Mouse (Mus musculus) neural tube, embryonic 13.5 days (tissue): ENCODE measurements around the gene Prm1. TPM values are rescaled to one million over a fixed set of nuclear protein-coding genes. Genes with fewer than 3 reads are reported as not detected.
A peak's percentile ranks its signal among the peaks of the same experiment; 100 is the strongest.

Source experiments
- ATAC-seq: fragments of 200-750 bp; cut with Nextera tagmentation; 2 replicates; pipeline ENCODE4 v1.8.0; 2017; ENCODE audit warnings: low read depth, mild to moderate bottlenecking, moderate TSS enrichment, moderate library complexity
- H3K27ac ChIP-seq: fragments of 300-500 bp; sonication (generic); replicated peaks from 2 replicates; pipeline ENCODE4 v1.5.1; 2015; ENCODE audit warnings: moderate library complexity, mild to moderate bottlenecking, inconsistent platforms
- H3K27me3 ChIP-seq: fragments of 300-500 bp; sonication (generic); 2 replicates; pipeline ENCODE4 v1.6.1; 2015; ENCODE audit warnings: mild to moderate bottlenecking, inconsistent platforms
- H3K36me3 ChIP-seq: fragments of 300-500 bp; sonication (generic); 2 replicates; pipeline ENCODE4 v1.6.1; 2015; ENCODE audit warnings: mild to moderate bottlenecking, inconsistent platforms
- H3K4me1 ChIP-seq: fragments of 300-500 bp; sonication (generic); replicated peaks from 2 replicates; pipeline ENCODE4 v1.6.1; 2015; ENCODE audit warnings: inconsistent platforms
- H3K4me2 ChIP-seq: fragments of 300-500 bp; sonication (generic); 2 replicates; pipeline ENCODE4 v1.6.1; 2015; ENCODE audit warnings: inconsistent platforms, mild to moderate bottlenecking, moderate library complexity
- H3K4me3 ChIP-seq: fragments of 300-500 bp; sonication (generic); 2 replicates; pipeline ENCODE4 v1.5.1; 2015; ENCODE audit warnings: mild to moderate bottlenecking, inconsistent platforms
- H3K9ac ChIP-seq: fragments of 300-500 bp; sonication (generic); 2 replicates; pipeline ENCODE4 v1.6.1; 2015; ENCODE audit warnings: moderate library complexity, mild to moderate bottlenecking, inconsistent platforms
- H3K9me3 ChIP-seq: fragments of 300-500 bp; sonication (generic); 2 replicates; pipeline ENCODE4 v1.6.1; 2016; ENCODE audit warnings: inconsistent platforms
- WGBS: fragments of 180-500 bp; shearing (Covaris S2); methylation state at CpG from one replicate; pipeline ENCODE4 v1.1.7; 2015; 5-methylcytosine and 5-hydroxymethylcytosine counted together
- polyA plus RNA-seq: library from polyadenylated mRNA; unstranded; fragments of >200 nt; fragmentation: Nextera tagmentation; extraction: Ambion mirVana; gene quantifications from 2 replicates; pipeline ENCODE4 v1.2.1, GENCODE M21; 2015

Gene Prm1
- polyA plus RNA-seq, 1 experiment from 2014 or later, result 0.64 TPM

DNA sequence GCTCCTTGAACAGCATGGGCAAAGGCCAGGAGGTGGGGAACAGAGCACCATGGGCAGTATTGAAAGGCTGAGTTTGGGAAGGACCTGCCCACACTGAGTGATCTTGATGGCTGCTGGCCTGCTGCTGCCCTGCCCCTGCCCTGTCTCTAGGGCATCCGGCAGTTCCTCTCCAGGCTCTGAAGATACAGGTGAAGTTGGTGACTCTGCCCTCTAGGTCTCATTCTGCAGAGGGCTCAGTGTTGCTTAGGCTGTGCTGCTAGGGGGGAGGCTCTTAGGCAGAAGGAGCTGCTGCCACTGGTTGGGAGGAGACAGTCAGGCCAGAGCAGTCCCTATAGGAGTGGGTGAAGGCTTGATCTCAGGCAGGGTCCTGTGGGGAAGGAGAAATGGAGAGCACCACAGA is 32.3 kb upstream of the Prm1 start:
- Histone ChIP-seq H3K9me3 (no peaks in the 10 kb centered on the region), H3K9ac (no peak overlapping the region), H3K36me3 (no peaks in the 10 kb centered on the region), H3K4me2 (no peak overlapping the region), H3K4me3 (no peak overlapping the region), H3K27ac (no peak overlapping the region), H3K4me1 (peaks cover 22% of the 10 kb centered on the region), H3K27me3 (no peaks in the 10 kb centered on the region)
- no peak for ATAC-seq
- WGBS, result 85% methylated on average over 1 of the region's 1 CpGs

- no peak overlapping the region for H3K27ac ChIP-seq
- ATAC-seq, result no peak
- no peaks in the 10 kb centered on the region for H3K27me3 ChIP-seq
- H3K4me2 ChIP-seq, result no peak overlapping the region
- H3K4me1 ChIP-seq, result peaks cover 22% of the 10 kb centered on the region
- H3K9me3 ChIP-seq, result no peaks in the 10 kb centered on the region
- H3K9ac ChIP-seq, result no peak overlapping the region
- H3K4me3 ChIP-seq, result no peak overlapping the region
- 87% methylated on average over 3 of the region's 3 CpGs for WGBS
- no peaks in the 10 kb centered on the region for H3K36me3 ChIP-seq
Observed at GRCm38 (mm10) chr16:10837250-10837649, 31.6 kb upstream of the Prm1 start.

DNA sequence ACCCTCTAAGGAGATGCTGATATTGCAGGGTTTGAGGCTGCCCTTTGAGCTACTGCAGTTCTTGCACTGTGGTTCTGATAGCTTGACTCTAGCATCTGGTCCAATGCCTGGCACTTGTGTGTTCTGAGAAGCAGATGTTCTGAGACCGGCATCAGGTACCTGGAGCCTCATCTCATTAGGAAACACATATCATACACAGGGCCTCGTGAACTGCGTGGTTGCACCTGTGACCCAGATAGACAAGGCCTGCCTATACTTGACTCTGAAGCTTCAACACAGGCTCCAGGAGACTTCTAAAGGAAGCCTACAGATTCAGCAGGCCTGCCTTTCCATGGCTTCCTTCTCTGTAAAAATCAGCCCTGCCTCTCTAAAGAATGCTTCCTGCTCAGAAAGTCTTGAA is 30.7 kb upstream of the Prm1 start:
- Histone ChIP-seq H3K4me2 (no peak overlapping the region), H3K4me1 (peaks cover 22% of the 10 kb centered on the region), H3K36me3 (no peaks in the 10 kb centered on the region), H3K27ac (no peak overlapping the region), H3K27me3 (no peaks in the 10 kb centered on the region), H3K9ac (no peak overlapping the region), H3K4me3 (no peak overlapping the region), H3K9me3 (no peaks in the 10 kb centered on the region)
- WGBS, result 95% methylated on average over 3 of the region's 3 CpGs
- no peak for ATAC-seq

GRCm38 (mm10) chr16:10834911-10835587 is 29.4 kb upstream of the Prm1 start, which contains the start of gene Rmi2:
TSS of gene Rmi2 (plus strand) at chr16:10835059.
- ATAC-seq, result peak; percentile 90
- peaks cover 22% of the 10 kb centered on the region for H3K4me1 ChIP-seq
- no peaks in the 10 kb centered on the region for H3K27me3 ChIP-seq
- H3K4me3 ChIP-seq, result peak within 1 kb of the TSS; percentile 80
- WGBS, result 1% methylated on average over 38 of the region's 69 CpGs
- no peaks in the 10 kb centered on the region for H3K36me3 ChIP-seq
- no peak within 1 kb of the TSS for H3K27ac ChIP-seq
- H3K9ac ChIP-seq, result peak within 1 kb of the TSS; percentile 73
- no peaks in the 10 kb centered on the region for H3K9me3 ChIP-seq
- H3K4me2 ChIP-seq, result peak within 1 kb of the TSS; percentile 94

- H3K9ac ChIP-seq, result peak overlapping the region; percentile 73
- 10% methylated on average over 12 of the region's 12 CpGs for WGBS
- ATAC-seq, result no peak
Observed at GRCm38 (mm10) chr16:10834542-10834910, 28.9 kb upstream of the Prm1 start.

GRCm38 (mm10) chr16:10828461-10828805 is 22.8 kb upstream of the Prm1 start:
- WGBS, result 75% methylated on average over 4 of the region's 4 CpGs
- Histone ChIP-seq H3K9me3 (no peaks in the 10 kb centered on the region), H3K27ac (no peak overlapping the region), H3K27me3 (no peaks in the 10 kb centered on the region), H3K4me1 (no peaks in the 10 kb centered on the region), H3K4me3 (no peak overlapping the region), H3K4me2 (no peak overlapping the region), H3K9ac (no peak overlapping the region), H3K36me3 (no peaks in the 10 kb centered on the region)
- no peak for ATAC-seq

More at GRCm38 (mm10) chr16:10834542-10834910, 28.9 kb upstream of the Prm1 start:
- no peaks in the 10 kb centered on the region for H3K9me3 ChIP-seq
- H3K4me1 ChIP-seq, result peaks cover 22% of the 10 kb centered on the region
- no peaks in the 10 kb centered on the region for H3K36me3 ChIP-seq
- peak overlapping the region; percentile 94 for H3K4me2 ChIP-seq
- H3K27ac ChIP-seq, result no peak overlapping the region
- peak overlapping the region; percentile 80 for H3K4me3 ChIP-seq
- no peaks in the 10 kb centered on the region for H3K27me3 ChIP-seq

DNA sequence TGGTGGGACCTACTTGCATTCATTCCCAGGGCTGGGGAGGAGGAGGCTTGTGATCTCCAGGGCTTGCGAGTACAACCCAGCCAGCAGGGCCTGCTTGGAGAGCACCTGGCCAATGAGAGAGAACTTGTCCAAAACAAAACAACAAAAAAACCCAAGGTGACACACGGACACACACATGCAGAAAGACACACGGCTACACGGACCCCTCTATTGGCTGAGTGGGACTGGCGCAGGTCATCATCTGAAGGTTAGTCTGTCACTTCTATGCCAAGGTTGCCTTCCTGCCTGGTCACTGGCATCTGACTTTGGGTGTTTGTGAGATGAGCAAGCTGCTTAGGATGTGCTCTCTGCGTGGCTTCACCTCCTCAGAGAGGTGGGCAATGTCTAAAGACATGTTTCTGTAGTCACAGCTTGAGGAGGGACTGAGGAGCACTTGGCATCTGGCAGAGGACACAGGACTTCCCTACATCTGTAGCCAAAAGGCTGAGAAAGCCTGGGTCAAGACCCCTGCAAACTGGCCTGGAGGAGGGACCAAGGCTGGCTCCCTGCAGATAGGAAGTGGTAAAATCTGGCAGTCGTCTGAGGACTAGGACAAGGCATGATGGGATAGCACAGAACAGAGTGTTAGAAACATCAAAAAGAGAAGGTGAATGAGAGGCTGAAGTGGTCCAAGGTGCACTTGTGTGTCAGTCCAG is 22.3 kb upstream of the Prm1 start:
- Histone ChIP-seq H3K9me3 (no peaks in the 10 kb centered on the region), H3K4me3 (no peak overlapping the region), H3K27ac (no peak overlapping the region), H3K4me1 (no peaks in the 10 kb centered on the region), H3K27me3 (no peaks in the 10 kb centered on the region), H3K9ac (no peak overlapping the region), H3K4me2 (no peak overlapping the region), H3K36me3 (no peaks in the 10 kb centered on the region)
- WGBS, result 79% methylated on average over 7 of the region's 7 CpGs
- ATAC-seq, result no peak

DNA sequence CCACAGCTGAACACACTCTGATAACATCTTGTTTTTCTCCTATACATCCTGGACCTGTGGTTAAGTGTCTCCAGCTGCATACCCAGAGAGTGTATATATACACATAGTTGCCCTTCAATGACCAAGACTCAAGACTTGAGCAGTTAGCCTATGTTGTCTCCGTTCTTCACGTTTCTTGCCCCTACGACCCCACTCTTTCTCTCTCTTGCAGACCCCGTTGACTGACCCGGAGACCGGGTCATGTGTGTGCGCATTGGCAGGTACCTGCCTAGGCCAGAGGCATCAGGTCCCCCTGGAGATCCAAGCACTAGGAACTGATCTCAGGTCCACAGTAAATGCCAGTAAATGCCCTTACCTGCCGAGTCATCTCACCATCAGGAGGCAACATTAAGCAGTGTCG is 21.6 kb upstream of the Prm1 start:
- no peak overlapping the region for H3K27ac ChIP-seq
- H3K4me2 ChIP-seq, result no peak overlapping the region
- WGBS, result 90% methylated on average over 9 of the region's 9 CpGs
- no peaks in the 10 kb centered on the region for H3K4me1 ChIP-seq
- no peak overlapping the region for H3K4me3 ChIP-seq
- no peak overlapping the region for H3K9ac ChIP-seq
- H3K9me3 ChIP-seq, result no peaks in the 10 kb centered on the region
- ATAC-seq, result no peak
- no peaks in the 10 kb centered on the region for H3K36me3 ChIP-seq
- no peaks in the 10 kb centered on the region for H3K27me3 ChIP-seq

DNA sequence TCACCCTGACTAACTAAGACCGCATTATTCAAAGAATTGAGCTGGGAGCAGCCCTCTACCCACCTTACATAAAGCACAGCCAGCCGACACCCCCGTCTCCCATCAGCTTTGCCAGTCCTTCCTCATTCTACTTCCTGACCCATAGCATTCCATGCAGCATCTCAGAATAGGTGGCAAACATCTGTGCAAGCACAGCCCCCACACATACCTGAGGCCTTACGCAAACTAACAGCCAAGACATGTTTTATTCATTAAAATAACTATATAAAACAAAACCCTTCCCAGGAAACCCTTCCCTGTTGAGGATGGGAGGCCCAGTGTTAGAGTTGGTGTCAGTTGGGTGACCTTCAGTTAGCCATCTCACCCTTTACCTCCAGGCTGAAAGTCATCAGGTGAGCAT is 20.2 kb upstream of the Prm1 start:
- no peak overlapping the region for H3K27ac ChIP-seq
- H3K36me3 ChIP-seq, result no peaks in the 10 kb centered on the region
- H3K4me2 ChIP-seq, result no peak overlapping the region
- no peak overlapping the region for H3K4me3 ChIP-seq
- WGBS, result 89% methylated on average over 4 of the region's 4 CpGs
- H3K9ac ChIP-seq, result no peak overlapping the region
- no peaks in the 10 kb centered on the region for H3K9me3 ChIP-seq
- ATAC-seq, result no peak
- no peaks in the 10 kb centered on the region for H3K27me3 ChIP-seq
- H3K4me1 ChIP-seq, result no peaks in the 10 kb centered on the region

DNA sequence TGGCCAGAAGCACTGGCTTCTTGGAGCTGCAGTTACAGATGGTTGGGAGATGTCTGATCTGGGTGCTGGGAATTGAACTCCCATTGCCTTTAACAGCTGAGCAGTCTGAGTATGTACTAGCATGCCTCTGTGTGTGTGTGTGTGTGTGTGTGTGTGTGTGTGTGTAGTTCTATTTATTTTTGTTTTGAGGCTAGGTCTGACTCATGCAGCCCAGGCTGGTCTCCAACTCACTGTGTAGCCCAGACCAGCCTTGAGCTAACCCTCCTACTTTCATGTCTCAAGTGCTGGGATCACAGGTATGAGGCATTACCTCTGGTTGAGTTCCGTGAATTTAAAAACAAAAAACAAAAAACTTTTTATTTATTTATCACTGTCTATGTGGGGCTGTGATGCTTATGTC is 18.9 kb upstream of the Prm1 start:
- Histone ChIP-seq H3K4me3 (no peak overlapping the region), H3K9me3 (no peaks in the 10 kb centered on the region), H3K27me3 (no peaks in the 10 kb centered on the region), H3K4me1 (no peaks in the 10 kb centered on the region), H3K36me3 (no peaks in the 10 kb centered on the region), H3K4me2 (no peak overlapping the region), H3K27ac (no peak overlapping the region), H3K9ac (no peak overlapping the region)
- ATAC-seq, result no peak
- 94% methylated on average over 1 of the region's 1 CpGs for WGBS

DNA sequence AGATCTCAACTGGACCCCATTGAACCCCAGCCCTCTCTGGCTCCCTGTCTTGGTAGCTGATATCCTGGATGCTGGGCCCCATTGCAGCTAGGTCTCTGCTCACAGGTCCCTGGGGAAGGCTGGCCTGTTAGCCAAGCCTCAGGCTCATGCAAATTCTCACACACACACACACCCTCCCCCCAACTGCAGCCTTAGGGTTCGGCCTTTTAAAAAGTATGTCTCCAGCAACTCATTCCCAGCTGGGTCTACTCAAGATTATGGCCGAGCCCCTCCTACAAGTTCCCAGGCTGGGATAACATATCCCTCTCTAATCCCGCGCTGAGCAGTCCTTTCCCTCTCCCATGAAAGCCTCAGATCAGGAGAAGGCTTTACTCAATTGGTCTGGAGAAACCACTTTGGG is 15.7 kb upstream of the Prm1 start:
- no peaks in the 10 kb centered on the region for H3K4me1 ChIP-seq
- H3K36me3 ChIP-seq, result no peaks in the 10 kb centered on the region
- H3K27ac ChIP-seq, result no peak overlapping the region
- H3K4me3 ChIP-seq, result no peak overlapping the region
- no peaks in the 10 kb centered on the region for H3K9me3 ChIP-seq
- no peak overlapping the region for H3K4me2 ChIP-seq
- 74% methylated on average over 4 of the region's 4 CpGs for WGBS
- no peak overlapping the region for H3K9ac ChIP-seq
- ATAC-seq, result no peak
- no peaks in the 10 kb centered on the region for H3K27me3 ChIP-seq

DNA sequence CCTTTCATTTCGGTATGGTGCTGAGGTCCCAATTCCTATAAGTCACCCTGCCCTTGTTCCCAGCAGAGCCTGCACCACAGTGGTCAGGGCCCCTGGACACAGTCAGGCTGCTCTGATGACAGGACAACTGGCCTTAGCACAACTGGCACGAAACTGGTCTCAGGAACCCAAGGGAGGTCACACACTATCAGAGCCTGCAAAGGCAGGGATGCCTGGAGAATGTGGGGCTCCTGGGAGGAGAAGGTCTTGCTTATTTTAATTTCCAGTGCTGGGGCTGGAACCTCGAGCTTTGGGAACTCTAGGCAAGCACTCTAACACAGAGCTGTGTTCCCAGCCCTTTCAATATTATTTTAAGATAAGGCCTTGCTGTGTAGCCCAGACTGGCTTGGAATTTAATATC is 14.3 kb upstream of the Prm1 start:
- ATAC-seq, result no peak
- no peak overlapping the region for H3K4me3 ChIP-seq
- no peak overlapping the region for H3K4me2 ChIP-seq
- no peaks in the 10 kb centered on the region for H3K36me3 ChIP-seq
- H3K27ac ChIP-seq, result no peak overlapping the region
- H3K9me3 ChIP-seq, result no peaks in the 10 kb centered on the region
- 75% methylated on average over 3 of the region's 3 CpGs for WGBS
- no peak overlapping the region for H3K9ac ChIP-seq
- no peaks in the 10 kb centered on the region for H3K4me1 ChIP-seq
- no peaks in the 10 kb centered on the region for H3K27me3 ChIP-seq
